Mouse (Mus musculus) urinary bladder, postnatal 4 days (tissue): Measurements from ENCODE around the gene Qtrt2.
A peak's percentile ranks its signal among the peaks of the same experiment; 100 is the strongest.

ENCODE experiments used
- DNase-seq, 2 experiments: peaks; one replicate each; pipeline ENCODE4 v3.0.0; 2021 to 2022; ENCODE audit warnings: low spot score in 2 of 2

Qtrt2 gene

DNA sequence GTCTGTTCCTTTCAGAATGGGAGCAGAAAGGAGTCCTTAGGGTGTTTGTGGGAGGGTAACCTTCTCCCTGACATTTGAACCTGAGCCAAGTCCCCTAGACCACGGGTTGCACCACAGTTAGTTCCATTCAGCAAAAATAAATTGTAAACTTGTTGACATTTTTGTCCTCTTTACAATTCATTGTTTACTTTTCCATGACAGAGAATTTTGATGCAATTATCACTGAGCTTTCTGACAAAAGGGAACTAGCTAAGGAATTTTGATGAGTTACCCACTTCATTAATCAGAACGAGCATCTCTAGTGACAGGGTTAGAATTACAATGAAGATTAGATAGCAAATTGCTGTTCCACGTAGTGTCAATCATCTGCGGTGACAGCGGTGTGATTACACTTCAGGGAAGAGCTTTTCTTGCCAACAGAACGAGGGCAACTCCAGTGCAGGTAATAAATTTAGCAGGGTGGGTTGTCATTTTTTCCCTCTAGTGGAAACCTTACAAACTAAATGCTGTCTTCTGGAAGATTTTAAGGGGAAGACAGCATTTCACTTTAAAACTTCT is 1.5 kb downstream of the Qtrt2 start:
- no peak for DNase-seq

DNA sequence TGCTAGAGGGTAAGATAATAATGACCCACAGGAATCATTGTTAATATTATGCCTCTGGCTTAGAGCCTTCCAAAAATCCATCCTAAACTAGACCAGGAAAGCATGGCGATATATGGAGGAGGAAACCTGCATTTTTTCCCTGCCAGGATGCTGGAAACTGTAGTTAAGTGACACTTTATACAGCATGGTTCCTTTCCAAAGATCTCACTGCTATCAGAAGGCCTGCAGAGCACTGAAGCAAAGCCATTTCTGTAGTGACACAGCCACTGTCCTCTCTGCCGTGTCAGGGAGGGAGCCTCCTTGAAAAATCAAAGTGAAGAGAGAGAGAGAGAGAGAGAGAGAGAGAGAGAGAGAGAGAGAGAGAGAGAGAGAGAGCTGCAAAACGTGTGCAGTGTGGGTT is 4.0 kb downstream of the Qtrt2 start:
- no peak for DNase-seq

DNA sequence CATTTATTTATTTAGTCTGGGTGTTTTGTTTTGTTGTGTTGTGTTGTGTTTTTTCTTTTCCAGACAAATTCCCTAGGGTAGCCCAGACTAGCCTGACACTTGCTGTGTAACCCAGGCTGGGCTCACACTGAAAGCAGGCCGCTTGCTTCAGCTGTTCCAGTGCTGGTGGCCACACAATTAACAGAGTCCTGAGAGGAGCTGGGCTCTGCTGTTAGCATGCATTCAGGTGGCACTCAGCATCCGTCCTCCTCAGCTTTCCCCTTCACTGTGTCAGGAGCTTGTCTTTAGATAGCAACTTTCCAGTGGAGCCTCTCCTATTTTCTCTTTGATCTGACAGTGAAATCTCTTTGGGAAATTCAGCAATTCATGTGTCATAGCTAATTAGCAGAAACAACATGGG is 4.6 kb downstream of the Qtrt2 start:
- no peak for DNase-seq

DNA sequence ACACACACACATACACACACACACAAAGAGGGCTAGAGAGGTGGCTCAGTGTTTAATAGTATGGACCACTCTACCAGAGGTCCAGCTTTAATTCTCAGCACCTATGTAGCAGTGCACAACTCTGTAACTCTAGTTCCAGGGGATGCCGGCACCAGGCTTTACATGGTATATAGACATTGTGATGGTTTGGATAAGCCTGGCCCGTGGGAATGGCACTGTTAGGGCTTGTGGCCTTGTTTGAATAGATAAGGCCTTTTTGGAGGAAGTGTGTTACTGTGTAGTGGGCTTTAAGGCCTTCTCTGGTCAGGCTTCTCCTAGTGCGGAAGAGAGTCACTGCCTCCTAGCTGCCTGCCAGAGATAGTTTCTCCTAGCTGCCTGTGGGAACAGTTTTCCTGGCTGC is 7.7 kb downstream of the Qtrt2 start:
- no peak for DNase-seq

DNA sequence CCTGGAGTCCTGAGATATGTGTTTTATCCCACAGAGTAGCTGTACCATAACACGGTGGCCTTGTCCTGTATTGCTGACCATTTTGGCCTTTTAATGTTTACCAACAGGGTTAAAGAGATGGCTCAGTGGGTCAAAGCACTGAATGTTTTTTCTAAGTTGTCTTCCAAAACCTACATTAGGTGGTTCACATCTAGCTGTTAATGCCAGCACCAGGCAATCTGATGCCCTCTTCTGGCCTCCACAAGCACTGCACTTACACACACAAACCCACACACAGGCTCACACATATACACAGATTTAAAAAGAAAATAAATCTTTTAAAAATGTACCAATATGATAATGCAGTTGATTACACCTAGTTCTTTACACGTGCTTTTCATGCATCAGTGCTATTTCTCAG is 17.7 kb downstream of the Qtrt2 start:
- DNase-seq: no peak

DNA sequence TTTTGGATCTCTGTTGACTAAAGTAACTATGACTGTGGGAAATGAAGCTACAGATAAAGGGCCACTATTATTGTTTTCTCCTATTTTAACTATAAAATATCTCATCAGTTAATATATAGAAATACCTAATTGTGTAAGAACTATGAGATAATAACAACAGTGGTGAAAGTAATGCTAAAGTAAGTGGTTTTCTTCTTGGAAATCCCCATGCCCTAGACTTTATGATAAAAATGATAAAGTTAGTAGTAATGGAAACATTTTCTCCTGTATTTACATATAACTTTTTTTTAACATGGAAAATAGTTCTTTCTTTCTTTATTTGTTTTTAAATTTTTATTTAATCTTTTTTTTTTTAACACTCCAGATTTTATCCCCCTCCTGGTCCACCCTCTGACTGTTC is 26.0 kb downstream of the Qtrt2 start:
- DNase-seq: no peak

DNA sequence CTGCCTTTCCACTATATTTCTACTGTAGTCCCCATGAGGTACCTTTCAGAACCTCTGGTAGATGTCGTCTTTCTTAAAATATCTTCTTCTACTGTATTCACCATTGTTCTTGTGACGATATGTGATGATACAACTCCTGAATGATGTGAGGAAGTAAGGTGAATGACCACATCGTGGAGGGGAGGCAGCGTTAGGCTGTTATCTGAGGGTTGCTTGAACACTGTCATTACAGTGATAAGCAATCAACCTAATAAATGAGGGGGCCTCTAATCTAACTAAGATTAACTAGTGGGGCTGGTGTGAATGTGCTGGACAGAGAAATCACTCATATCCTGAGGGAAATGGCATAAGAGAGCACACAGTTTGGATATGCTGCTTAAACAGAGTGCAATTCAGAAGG is 26.5 kb downstream of the Qtrt2 start:
- DNase-seq: no peak

DNA sequence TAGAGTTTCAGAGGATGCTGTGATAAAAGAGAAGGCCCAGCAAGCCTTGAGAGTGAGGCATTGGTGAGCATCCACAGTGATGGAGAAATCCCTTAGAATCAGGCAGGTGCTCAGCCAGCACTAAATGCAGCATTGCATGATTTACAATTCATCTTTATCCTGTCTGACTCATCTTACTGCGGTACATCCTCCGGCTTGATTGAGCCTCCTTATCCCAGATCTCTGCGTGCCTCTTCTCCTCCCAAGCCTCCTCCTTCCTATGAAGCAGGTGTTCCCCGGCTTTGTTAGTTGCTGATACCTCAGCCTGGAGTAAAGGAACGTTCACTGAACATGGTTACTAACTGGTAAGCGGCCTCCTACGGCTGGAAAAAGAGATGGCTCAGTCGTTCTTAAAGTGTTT is 32.1 kb downstream of the Qtrt2 start:
- DNase-seq: no peak

DNA sequence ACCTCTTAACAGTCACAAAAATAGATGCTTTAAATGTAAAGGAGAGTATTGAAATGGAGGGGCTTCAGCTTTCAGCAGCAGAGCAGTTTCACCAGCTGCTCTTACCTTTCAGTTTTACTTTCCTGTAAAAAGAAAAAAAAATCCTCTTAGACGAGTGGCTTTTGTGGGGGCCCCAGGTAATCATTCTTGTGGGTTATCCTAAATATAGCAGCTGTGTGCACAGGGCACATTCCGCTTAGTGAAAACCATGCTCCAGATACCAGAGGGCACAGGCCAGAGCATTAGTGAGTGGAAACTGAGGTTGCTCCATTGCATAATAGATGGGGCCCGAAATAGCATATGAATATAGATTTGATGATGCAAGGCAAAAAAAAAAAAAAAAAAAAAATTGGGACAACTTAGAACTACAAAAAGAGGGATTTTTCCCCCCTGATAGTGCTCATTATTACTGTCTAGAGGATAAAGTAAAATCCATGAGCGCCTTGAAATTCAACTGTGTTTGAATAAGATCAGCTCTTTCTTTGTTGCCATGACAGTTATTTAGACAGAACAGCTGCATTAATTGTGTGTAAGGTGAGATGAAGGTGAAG is 35.8 kb downstream of the Qtrt2 start:
- DNase-seq: no peak

DNA sequence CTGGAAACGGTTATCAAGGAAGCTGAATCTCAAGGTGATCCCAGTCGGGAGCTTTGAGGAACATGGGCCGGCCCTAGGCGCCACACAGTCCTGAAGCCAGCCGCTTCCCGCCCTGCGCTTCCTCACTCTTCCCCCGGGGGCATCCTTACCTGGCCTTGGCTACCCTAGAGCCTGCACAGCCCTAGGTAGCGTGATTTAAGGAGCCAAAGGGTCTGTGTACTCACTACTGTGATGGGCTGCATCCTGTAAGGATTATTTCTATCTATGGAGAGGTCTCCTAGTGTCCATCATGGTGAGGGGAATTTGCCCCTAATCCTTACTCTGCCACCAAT is 36.6 kb downstream of the Qtrt2 start:
- DNase-seq: no peak

DNA sequence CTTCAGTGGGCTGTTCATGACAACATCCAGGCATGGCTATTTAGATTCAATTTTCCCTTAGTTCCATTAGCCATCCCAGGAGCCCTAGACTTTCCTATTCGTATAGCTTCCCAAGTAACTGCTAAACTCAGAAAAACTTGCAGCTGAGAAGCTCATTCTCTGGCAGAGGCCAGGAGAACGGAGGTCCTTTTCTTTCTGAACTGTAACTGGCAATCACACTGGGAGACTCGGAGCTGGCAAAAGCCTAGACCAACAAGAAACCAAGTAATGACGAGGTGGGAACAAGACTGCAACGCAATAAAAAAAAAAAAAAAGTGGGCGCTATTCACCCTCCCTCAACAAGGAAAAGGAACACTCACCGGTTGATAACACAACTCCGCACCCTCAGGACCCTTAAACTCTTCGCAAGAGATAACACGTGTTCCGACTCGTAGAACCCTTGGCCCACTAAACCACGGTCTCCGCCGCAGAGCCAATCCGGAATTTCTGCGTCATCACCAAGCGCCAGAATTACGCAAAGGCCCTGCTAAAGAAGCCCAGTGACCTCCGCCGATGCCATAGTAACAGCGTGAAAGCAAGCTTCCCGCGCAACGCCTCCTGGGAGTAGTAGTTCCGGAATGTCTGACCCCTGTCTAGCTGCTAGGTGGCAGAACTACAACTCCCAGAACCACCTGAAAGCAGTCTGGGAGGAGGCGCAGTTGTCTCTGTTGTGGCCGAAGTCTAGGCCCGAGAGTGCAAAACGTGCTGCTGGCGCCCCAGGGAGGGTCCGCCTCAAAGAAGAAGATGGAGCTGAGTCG is 37.2 kb downstream of the Qtrt2 start, which contains the start of gene Ccdc191:
Ccdc191 (plus strand) TSS at position 593 of the 797 bp plus-strand sequence.
- DNase-seq: peak; percentile 98 to 99

DNA sequence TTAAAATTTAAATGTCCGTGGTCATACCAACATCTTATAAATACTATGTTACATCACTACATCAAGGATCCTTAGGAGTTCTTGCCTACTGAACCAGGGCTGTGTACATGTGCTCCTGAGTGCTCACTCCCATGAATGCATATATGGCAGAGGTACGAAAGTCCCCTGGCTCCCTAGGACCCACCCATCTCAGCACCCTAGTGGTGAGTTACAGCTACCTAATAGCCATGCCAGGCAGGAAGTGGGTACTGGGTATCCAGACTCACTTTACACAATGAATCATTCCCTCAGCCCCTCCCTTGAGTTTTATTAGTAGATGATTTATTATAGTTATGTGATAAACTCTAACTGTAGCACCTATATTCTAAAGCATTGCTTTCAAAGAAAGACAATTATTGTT is 44.3 kb downstream of the Qtrt2 start:
- DNase-seq: no peak

DNA sequence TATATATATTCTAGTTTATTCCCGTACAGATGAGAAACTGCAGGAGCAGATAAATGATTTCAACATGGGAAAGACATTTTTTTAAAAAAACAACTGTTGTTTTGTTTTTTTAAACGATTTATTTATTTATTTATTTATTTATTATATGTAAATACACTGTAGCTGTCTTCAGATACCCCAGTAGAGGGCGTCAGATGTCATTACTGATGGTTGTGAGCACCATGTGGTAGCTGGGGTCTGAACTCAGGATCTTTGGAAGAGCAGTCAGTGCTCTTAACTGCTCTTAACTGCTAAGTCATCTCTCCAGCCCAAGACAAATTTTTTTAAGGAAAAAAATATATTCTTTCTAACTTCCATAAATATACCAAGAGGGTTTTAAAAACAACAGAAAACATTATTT is 45.0 kb downstream of the Qtrt2 start:
- DNase-seq: no peak

DNA sequence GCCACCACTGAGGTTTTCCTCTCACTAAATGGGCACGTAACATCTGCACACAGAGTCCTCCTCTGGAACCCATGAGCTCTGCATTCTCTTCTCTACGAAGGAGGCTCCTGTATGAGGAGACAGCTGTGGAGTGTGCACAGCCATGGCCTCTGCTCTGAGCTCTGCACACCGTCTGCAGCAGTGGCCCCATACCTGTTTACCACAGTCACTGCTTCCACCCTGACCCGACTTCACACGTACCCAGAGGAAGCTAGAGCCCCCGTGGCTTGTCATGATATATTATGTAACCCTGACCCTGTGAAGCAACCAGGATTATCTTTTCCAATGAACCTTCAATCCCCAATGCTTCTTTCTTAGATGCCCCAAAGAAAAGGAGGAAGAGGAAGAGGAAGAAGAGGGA is 46.8 kb downstream of the Qtrt2 start:
- DNase-seq: no peak

DNA sequence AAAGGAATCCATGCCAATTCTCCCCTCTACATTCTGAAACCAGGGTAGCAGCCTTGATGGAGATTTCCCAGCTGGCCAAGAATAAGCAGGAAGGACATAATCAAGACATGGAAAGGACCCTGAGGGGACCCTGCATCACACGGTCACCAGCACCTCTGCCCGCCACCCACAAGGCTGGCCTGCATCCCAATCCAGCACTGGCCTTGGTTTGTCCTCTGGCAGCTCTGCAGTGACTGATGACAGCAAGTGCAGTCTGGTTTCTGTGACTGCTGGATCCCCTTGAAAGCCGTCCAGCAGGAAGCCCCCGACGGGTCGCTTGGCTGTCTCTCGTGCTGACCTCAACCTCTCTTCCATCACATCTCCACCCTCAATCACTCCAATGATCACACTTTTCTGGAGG is 55.2 kb downstream of the Qtrt2 start:
- DNase-seq: no peak

DNA sequence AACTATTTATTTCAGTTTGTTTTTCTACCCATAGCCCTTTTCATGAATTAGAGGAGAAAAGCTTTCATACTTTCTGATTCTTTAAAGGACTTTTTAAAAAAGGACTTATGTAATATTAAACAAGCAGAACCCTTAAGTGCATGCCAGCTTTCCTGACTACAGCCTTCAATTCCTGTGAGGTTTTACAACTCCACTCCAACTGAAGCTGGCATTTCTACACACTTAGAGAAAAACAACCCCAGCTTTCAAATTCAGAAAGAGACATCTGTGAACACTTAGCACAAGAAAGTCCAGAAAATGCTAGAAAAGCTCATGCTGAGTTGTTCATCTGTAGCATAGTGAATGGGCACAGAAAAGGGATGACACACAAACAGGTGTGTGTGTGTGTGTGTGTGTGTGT is 56.8 kb downstream of the Qtrt2 start:
- DNase-seq: no peak

DNA sequence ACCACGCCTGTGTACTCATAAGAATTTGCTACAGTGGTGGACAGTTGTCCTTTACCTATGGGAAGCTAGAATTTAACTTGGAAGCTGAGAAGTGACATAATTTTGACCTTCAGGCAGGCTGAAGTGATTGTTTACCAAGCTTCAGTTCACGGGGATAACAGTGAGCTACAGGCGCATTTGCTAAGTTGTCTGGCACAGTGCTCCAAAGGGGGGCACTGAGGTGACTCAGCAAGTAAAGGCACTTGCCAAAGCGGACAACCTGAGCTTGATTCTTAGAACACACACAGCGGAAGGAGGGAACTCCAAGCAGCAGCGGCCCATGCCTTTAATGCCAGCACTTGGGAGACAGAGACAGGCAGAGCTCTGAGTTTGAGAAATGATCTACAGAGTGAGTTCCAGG is 66.0 kb downstream of the Qtrt2 start:
- DNase-seq: no peak

DNA sequence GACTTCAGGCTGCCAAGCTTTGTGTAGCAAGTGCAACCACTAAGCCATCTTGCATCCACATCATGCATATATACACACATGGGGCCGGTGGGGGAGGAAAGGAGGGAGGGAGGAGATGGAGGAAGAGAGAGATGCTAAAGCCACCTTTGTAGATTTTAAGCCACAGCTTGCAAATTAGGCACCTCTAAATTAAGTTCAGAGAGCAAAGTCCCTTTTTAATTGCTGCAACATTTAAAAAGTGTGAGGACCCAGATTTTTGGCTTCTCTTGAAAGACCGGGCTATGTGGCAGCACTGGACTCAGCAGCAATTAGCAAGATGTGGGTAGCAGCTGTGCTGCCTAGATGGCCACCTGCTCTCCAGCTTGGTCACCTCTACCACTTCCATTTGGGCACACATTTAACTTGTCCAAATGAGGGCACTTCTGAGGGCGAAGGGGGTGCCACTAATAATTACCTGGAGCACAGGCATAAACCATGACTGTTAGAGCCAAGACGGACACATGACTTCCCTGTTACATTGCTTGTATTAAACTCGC is 67.6 kb downstream of the Qtrt2 start:
- DNase-seq: no peak

DNA sequence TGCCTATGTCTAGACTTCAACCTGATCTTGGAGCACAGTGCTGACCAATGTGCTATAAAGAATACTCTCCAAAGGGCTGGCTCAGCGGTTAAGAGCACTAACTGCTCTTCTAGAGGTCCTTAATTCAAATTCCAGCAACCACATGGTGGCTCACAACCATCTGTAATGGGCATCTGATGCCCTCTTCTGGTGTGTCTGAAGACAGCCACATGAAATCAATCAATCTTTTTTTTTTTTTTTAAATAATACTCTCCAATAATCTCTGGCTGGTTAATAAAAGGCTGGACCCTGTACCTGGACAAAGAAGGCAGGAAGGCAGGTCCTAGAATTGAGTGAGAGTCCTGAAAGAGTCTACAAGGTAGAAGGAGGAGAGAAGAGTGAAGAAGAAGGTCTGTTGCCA is 76.8 kb downstream of the Qtrt2 start:
- DNase-seq: no peak

DNA sequence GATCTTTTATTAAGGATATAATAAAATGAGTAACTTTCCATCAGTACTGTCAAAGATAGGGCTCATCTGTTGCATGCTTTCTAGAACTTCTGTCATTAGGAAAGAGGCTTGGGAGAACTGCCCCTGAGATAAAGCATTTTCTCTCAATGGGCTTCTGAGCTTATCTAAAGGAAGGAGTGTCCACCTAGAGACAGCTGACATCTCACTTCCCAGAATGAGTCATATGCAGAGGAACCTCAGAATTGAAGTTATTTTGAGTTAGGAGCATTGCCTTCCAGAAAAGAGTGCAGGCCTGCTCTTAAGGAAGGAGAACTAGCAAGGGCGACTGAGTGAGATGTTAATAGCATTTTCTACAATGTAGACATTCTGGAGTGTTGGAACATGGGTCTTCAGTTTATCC is 85.4 kb downstream of the Qtrt2 start:
- DNase-seq: no peak

DNA sequence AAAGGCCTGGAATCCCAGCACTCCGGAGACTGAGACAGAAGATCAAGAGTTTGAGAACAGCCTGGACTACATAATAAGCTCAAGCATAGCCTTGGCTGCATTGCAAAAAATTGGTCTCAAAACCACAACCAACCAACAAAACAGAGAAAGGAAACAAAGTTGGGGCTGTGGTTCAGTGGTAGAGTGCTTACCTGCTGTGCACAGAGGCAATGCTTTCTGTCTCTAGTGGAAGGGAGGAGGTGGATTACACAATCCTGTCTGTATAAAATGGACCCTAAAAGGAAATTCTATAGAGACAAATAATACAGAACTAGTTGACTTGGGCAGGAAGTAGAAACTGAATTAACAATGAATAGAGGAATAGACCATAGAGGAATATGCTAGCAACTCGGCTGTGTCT is 94.7 kb downstream of the Qtrt2 start:
- DNase-seq: no peak

DNA sequence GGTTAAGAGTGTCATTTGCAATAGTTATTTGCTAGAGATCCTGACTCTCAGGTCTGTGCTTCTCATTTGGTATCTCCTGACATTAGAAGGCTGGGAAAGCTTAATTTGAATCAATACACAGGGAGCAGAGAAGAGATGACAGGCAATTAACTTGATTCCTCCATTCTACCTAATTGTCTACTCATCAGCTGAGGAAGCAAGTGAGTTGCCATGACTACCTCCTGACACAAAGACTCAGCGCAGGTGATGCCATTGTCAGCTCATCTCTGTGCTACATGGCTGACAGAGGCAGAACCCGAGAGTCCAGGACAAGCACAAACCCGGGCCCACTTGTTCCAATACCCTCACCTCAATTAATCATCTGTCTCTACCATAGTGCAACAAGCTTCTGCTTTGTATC is 99.1 kb downstream of the Qtrt2 start:
- no peak for DNase-seq

DNA sequence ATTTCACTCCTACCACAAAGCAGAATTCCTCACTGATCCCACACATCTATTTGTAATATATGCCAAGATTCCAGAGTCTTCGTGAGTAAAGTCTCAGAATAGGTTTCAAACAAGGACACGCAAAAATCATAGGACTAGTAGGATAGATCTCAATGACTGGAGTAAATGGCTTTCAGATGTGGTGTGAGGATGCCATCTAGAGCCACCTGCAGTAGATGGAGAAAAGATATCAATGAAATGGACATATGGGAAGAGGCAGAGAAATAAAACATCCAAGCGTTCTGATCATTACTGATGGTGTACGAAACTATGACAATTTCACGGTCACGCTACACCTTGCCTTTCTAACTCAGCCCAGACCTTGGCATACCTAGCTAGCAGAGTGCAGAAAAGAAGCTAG is 108.2 kb downstream of the Qtrt2 start:
- no peak for DNase-seq
